Mouse (Mus musculus) layer of hippocampus, adult 18-20 months (tissue): ENCODE data around the gene Psme2. TPM values are rescaled to one million over a fixed set of nuclear protein-coding genes. Genes with fewer than 3 reads are reported as not detected.

Experiments used
- DNase-seq, 2 experiments: peaks; one replicate each; pipeline ENCODE4 v3.0.0; 2022; ENCODE audit warnings: low spot score in 2 of 2
- total RNA-seq, 2 experiments: library from RNA; stranded (reverse); gene quantifications; 2 replicates each; pipeline ENCODE4 v1.2.3; 2021

The Psme2 gene
- total RNA-seq, 2 experiments from 2014 or later = 53.7 to 57.4 TPM

DNA sequence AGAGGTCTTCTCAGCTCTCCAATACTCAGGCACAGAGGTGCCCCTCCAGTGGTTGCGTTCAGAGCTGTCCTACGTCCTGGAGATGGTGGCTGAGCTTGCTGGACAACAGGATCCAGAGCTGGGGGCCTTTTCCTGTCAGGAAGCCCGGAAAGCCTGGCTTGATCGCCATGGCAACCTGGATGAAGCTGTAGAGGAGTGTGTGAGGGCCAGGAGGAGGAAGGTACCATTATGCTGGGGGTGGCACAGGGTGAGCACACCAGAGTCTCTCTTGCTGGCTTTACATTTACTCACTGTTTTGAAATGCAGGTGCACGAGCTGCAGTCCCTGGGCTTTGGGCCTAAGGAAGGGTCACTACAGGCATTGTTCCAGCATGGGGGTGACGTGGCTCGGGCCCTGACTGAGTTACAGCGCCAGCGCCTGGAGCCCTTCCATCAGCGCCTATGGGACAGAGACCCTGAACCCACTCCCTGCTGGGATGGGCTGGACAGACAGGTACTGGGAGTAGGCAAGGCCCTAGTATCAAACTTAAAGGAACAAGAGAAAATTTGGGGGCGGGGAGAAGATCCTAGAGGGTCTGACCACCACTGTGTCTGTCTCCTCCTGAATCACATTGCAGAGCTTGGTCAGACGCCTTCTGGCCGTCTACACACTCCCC is 5.2 kb upstream of the Psme2 start:
- DNase-seq = peak; percentile 44 to 53

- no peak for DNase-seq
These were observed 1.3 kb upstream of the Psme2 start for GRCm38 (mm10) chr14:55592226-55592625.

DNA sequence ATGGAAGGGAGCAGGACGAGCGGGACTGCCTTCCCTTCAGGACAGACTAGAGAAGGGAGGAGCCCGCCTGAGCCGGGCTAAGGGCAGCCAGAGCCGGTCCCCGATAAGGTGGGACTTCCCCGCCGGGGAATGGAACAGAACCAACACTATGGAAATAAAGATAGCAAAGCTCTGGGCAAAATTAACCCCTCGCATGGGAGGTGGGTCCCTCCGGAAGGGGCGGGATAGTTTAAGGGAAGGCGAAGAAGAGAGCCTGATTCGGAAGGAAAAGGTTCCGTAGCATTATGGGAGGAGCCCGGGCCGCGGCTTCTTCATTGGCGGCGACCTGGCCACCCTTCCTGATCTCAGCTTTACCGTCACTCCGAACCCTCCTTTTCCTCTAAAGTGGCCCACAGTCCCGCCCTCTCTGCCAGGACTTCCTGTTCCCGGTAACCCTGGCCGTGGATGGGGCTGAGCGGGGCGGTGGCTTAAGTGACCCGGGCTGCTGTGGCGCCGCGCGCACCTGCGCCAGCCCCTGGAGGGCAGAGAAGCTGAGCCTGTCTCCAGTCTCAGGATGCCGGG is 498 bp upstream of the Psme2 start, which contains the start of gene Rnf31:
Gene Rnf31 (plus strand): TSS at position 378 of the 561 bp plus-strand sequence.
- DNase-seq = peak; percentile 92 to 97

DNA sequence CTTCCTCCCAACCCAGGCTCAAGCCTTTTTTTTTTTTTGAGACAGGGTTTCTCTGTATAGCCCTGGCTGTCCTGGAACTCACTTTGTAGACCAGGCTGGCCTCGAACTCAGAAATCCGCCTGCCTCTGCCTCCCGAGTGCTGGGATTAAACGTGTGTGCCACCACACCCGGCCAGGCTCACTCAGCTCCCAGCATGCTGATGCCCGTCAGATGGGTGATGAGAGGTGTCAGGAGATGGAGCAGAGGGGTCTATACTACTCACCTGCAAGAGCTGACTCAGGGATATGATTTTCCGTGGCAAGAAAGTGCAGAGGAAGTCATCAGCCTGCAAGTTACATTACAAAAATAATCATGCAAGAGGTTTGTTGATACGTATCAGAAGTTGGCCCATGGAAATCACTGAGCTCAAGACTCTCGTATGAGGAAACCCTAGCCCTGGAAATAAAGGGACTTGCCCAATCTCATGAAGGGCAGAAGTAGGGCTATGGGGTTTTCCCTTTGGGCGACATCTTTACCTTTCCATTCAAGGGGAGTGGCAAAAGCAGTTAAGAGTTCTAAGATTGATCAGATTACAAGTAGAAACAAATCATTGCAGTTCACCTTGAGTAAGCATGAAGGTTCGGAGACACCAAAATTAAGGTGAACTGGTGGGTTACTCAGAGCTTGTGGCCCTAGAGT is 1.0 kb downstream of the Psme2 start:
- DNase-seq = no peak

- DNase-seq = no peak
These were observed 1.6 kb downstream of the Psme2 start for GRCm38 (mm10) chr14:55589271-55589670.

- DNase-seq = no peak
These were observed 4.8 kb downstream of the Psme2 start for GRCm38 (mm10) chr14:55586149-55586548.

- DNase-seq = no peak
These were observed 5.3 kb downstream of the Psme2 start for GRCm38 (mm10) chr14:55585566-55585960.

DNA sequence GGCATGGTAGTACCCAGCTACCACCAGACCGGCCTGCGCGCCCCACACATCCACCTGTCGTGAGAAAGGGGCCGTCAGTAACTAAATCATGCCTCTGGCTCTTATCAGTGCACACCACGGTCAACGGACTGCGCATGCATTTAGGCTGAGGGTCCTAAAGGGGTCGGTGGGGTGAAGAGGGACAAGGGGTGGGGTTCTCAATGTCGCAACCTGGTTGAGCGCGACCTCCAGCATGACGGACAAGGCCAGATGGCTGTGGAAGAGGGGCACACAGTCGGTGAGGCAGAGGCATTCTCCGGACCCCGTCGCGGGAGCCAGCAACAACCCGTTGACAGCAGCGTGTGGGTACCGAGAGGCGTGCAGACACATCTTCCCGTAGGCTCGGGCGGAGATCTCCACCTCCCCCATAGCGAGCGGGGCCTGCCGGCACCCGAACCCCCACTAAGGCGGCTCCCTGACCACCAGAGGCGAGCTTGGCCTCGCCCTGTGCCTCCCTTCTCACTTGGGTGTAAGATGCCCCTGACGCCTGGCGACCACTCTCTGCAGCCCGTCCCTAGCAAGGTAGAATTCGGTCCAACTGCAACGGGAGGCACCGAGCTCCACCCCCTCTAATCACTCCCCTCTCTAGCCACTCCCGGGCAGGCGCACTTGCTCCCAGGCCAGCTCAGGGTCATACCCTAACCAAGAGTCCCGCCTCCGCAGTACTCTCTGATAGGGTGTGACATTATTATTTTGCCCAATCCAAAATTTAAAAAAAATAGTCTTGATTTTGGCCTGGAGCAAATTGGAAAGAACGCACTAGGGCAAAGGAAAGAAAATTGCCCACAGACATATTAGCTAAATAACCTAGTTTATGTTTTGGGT is 6.0 kb downstream of the Psme2 start, which contains the start of gene Emc9:
Gene Emc9 (minus strand): TSS at position 601 of the 864 bp plus-strand sequence.
- peak; percentile 49 to 67 for DNase-seq

- DNase-seq = no peak
These were observed 6.6 kb downstream of the Psme2 start for GRCm38 (mm10) chr14:55584303-55584701.

DNA sequence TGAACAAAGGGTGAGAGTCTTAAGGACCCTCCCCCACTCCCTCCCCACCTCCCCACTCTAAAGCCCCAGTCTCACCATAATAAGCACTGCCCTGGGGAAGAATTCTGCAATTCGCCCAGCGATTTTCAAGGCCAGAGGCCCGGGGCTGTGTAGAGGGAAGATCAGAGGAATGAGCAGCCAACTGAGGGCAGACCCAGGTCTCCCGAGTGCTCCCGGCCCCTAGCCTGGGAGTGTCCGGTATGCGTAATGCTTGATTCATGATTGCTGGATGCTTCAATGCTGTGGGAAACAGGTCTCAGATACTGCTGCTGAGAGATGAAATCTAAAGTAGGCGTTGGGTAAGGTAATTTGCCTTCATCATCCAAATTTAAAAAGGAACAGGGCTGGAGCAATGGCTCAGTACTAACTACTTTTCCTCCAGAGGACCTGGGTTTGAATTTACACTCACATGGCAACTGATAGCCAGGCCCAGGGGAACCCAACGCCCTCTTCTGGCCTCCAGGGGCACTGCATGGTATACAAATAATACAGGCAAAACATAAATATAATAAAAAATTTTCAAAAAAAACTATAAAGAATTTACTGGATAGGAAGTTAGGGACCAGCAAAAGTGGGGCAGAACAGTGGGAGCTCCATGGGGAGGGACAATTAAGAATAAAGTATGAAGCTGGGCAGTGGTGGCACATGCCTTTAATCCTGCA is 8.8 kb downstream of the Psme2 start:
- DNase-seq = no peak

GRCm38 (mm10) chr14:55580731-55581130 is 10.2 kb downstream of the Psme2 start:
- DNase-seq = no peak

- DNase-seq = no peak
These were observed 11.1 kb downstream of the Psme2 start for GRCm38 (mm10) chr14:55579511-55580496.

DNA sequence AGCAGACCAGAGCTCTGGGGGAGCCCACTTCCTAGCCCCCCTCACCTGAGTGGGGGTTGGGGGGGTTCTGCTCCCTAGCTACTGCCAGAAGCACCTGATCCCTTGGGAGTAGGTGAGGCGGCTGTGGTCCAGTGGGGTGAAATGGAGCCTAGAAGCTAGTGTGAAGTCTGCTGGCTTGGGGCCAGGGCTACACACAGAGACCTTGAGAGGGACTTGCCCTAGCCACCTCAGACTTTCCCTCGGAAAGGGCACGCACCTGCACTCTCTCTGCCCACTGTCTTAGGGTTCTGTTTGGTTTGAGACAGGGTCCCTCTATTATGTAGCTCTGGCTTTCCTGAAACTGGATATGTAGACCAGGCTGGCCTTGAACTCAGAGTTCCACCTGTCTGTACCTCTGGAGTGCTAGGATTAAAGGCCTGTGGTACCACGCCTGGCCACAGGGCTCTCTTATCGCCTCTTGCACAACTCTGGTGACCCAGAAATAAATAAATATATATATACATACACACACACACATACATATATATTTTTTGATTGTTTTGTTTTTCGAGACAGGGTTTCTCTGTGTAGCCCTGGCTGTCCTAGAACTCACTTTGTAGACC is 12.1 kb downstream of the Psme2 start:
- DNase-seq = no peak

GRCm38 (mm10) chr14:55577871-55578667 is 12.8 kb downstream of the Psme2 start, which contains the start of gene Psme1:
Gene Psme1 (plus strand): TSS chr14:55578123.
- peak; percentile 66 to 67 for DNase-seq

- DNase-seq = peak; percentile 37 to 40
These were observed 14.5 kb downstream of the Psme2 start for GRCm38 (mm10) chr14:55576376-55576775.

DNA sequence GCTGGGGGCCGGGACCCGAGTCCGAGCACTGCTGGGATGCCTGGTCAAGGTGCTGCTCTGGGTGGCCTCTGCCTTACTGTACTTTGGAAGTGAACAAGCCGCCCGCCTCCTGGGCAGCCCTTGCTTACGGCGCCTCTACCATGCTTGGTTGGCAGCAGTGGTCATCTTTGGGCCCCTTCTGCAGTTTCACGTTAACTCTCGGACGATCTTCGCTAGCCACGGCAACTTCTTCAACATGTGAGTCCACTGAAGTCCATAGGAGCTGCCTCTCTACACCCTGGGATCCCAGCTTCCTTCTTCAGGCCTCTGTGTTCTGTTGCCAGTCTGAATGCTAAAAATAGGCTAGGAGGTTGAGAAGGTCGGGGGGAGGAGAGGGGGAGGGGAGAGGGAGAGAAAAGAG is 15.2 kb downstream of the Psme2 start:
- DNase-seq = no peak

DNA sequence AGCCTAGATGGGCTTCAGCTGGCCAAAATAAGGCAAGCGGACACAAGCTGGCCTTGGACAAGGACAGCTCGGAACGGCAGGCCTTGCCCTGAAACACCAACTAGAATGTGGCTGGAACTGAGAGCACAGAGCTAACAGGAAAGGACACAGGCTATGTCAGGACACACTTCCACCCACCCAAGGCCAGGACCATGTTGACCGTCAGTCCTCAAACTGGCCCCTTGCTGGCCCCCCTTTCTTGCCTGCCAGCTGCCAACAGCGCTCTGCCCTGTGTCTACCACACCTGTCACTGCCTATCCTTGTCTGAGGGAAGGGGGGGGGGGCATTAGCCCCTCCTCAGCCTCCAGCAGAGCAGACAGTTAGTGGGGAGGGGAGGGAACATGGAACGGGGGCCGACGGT is 15.6 kb downstream of the Psme2 start, which contains the start of gene Fitm1:
Gene Fitm1 (plus strand): TSS at position 316 of the 400 bp plus-strand sequence.
- no peak for DNase-seq

DNA sequence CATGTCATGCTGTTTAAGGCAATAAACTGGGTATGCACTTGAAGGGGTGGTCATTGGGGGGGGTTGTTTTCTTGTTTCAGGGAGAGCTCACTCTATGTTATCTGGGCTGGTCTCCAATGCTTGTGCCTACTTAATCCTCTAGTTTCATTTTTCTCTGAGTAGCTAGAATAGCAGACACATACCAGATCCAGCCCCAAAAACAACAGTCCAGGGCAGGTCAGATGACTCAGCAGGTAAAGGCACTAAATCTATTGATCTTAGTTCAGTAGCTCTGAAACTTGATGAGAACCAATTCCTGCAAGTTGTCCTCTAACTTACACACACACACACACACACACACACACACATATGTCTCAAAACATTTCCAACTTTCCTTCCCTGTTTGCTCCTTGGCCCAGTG is 19.2 kb downstream of the Psme2 start:
- no peak for DNase-seq
